Mouse (Mus musculus) heart, adult 9 months (tissue): Measurements from ENCODE around the gene Cox6b1.

Source experiments
- DNase-seq, 2 experiments: peaks; one replicate each; pipeline ENCODE4 v3.0.0; 2022; ENCODE audit warnings: low spot score in 2 of 2

Gene Cox6b1

DNA sequence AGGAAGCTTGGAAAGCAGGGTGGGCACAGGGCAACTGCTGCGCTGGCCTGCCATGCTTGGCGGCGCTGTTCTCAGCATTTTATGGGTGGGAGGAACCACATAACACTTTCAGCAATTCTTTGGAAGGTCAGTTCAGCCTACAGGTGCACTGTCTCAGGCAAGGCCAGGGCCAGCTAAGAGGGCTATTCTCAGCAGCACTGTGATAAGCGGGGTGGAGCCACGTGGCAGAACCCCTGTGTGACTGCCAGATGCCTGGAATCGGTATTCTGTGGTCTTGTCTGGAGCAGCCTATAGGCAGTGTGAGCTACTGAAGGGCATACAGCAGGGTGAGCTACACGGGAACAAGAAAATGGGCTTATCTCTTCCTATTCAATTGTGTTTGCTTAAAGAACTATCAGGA is 15.9 kb downstream of the Cox6b1 start:
- peak; percentile 44 to 52 for DNase-seq

DNA sequence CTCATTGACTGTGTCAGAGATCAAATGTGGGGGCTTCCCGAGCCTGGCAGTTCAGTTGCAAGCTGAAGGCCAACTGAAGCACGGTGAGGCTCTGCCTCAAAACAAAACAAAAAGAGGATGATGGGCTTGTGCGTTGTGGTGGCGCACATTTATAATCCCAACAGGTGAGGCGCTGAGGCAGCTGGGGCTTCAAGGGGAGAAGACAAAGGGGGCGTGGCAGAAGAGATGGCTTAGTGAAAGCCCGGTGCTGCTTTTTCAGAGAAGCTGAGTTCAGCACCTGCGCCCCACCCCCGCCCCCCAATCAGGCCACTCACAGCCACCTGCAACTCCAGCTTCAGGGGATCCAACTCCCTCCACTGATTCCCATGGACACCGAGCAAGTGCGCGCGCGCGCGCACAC is 17.5 kb downstream of the Cox6b1 start:
- no peak for DNase-seq

DNA sequence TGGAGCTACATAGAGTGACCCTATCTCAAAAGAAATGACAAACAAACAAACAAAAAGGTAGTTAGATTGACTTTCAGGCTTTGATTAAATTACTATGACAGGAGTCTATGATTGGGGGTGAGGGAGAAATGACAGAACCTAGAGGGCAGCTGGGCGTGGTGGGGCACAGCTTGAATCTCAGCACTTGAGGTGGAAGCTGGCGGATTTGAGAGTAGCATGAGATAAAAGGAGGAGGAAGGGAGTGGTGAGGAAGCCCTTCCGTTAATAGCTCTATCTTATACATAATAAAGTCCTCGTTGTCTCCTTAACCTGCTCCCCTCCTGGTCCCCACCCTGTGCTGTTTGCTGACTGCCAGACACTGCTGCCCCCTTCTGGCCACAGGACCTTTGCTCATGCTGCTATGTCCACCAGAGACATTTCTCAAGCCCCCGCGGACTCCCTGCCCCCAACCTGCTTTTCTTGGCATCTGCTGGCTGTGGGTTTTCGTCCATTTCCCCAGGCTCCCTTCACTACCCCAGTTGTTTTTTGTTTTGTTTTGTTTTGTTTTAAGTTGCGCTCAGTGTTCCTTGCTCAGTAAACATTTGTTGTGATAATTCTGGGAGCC is 18.1 kb downstream of the Cox6b1 start:
- DNase-seq: no peak

DNA sequence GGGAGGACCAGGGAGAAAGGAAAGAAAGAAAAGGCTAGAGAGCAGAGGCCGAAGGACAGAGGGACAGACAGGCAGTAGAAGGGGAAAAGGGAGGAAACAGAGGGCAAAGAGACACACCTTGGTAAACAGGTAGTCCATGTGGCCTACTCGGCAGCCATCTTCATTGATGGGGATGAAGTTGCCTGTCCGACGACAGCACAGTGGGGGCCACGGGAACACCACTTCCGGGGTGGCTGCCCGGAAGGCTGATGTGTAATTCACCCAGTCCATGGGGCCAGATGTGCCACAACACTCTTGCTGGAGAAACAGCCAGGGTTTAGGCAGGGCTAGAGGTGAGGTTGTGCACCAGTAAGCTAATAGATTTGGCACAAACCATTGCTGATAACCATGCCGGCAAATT is 21.0 kb downstream of the Cox6b1 start:
- DNase-seq: no peak

DNA sequence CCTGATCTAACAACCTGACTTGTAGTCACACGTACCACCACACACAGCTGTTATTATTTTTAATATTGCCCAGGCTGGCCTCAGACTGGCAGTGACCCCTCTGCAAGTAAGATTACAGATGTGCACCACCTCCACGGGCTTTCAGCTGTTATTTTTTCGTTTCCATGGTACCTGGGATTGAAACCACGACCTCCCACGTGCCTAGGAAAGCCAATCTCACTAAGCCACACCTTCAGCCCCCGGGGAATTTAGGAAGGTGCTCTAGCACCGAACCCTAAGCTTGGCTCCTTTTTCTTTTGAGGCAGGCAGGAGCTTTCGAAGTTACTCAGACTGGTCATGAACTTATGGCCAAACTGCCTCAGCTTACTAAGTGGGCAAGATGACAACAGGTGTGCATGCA is 21.5 kb downstream of the Cox6b1 start:
- DNase-seq: no peak

DNA sequence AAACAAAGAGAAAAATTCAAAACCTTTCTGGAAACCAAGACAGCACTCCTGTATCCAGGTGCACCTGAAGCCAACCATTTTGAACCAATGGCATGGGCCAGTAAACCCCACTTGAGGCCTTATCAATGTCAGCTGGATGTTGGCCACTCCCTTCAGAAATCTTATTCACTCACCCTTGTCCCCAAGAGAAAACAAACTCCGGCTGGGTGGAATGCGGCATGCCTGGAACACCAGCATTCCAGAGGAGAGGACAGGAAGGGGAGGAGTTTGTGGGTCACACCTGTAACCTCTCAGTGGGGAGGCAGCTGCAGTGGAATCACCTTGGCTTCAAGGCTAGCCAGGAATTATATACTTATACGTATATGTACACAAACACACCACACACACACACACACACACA is 23.4 kb downstream of the Cox6b1 start:
- DNase-seq: no peak

DNA sequence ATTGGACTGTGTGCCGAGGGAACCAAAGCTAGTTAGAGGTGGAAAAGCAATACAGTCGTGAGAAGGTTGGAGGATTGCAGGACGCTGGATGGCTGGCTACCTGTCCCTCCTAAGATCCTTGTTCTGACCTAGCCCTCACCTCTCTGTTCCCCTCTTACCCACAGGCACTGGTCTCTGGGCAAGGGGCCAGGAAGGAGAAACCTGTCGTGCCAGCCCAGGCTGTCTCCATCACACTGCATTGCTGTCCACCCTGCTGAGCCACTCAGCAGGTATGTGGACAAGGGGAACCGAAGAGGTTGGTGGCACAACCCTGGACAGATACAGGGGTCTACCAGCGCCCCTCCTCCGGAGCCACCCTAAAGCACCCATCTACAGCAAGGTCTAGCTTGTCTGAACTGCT is 25.3 kb downstream of the Cox6b1 start:
- no peak for DNase-seq

DNA sequence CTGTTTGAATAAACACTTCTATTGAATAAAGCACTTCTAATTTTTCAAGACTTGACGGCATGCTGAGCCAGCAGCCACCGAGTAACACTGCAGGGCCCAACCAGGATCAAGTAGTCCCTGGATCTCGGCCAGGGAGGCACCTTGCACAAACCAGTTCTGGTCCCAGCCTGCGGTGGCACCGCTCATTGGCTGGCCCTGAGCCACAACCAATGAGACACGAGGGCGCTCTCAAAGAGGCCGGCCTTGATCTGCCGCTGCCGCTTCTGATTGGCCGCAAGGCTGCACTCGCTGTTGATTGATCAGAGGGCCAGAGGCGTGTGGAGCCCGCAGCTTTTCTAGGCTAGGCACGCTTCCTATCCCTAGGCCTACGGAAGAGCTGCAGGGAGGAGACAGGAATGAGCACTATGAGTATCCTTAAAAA is 26.0 kb downstream of the Cox6b1 start:
- DNase-seq: peak; percentile 74 to 81

DNA sequence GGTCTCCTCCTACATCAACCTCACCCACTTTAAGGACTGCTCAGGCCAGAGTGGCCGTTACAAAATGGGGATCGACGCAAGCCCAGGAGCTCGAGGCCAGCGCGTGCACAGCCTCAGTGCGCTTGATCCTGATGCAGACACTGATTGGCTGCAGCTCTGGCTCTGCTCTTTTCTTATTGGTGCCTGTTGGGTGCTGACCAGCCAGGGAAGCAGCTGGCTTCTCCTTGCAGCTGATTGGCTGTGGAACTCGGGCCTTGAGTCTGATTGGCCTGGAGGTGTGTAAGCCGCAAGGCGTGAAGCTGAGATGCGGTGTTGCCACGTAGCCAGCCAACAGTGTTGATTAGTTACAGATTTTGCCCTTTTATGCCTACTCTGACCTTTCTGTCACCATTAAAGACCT is 27.2 kb downstream of the Cox6b1 start, which contains the start of gene Zbtb32:
Gene Zbtb32, minus strand, starts transcription at position 124 of the 400 bp plus-strand sequence.
- no peak for DNase-seq

DNA sequence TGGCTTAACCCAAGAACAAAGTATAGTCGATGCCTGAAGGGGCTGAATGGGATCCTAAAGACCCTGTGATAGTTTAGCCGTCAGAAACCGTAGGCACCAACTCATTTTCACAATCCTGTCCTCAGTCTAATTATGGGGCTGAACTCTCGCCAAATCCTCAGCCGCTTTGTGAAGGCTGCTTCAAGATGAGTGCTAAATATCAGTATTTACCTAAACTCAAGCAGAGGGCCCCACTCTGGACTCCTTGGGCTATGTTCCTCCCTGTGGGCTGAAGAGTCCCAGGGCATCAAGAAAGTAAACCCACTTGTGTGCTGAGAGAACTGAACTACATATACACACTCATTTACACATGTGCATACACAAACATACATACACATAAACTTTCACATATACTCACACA is 29.1 kb downstream of the Cox6b1 start:
- DNase-seq: no peak

DNA sequence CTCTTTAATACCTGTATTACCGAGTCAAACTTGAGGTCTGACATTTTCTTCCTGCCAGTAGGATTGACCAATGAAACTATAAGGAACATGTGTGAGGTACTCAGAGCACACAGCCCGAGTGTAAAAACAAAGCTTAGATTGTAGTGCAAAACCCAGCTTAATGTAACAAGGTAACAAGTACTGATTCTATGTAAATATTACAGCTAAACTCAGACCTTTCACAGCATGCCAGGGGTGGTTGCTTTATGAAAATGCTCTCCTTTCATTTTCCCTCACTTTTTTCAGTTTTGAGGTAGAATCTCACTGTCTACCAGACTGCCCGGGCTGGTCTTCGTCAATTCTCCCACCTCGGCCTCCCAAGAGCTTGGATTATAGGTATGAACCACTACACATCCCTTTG is 29.9 kb downstream of the Cox6b1 start:
- no peak for DNase-seq

DNA sequence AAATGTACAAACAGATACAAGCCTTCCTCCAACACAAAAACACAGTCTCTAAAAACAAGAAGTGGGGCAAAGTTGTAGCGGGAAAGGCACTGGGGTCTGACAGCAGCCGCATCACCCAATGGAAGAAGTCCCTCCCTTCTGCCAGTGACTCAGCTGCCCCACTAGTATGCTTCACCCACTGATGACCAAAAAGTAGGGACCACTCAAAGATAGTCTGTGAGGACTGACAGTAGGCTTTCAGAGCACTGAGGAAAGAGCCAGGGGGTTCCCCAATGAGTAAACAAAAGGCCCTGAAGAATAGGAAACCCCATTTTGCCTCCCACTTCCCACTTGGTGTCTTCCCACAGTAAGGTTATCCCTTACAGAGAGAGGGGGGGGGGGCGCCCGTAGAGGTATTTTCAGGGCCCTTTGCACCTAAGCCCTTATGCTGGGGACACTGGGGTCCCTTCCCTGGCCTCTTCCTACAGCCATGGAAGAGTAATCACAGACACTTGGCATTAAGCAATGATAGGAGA is 31.4 kb downstream of the Cox6b1 start:
- DNase-seq: no peak

DNA sequence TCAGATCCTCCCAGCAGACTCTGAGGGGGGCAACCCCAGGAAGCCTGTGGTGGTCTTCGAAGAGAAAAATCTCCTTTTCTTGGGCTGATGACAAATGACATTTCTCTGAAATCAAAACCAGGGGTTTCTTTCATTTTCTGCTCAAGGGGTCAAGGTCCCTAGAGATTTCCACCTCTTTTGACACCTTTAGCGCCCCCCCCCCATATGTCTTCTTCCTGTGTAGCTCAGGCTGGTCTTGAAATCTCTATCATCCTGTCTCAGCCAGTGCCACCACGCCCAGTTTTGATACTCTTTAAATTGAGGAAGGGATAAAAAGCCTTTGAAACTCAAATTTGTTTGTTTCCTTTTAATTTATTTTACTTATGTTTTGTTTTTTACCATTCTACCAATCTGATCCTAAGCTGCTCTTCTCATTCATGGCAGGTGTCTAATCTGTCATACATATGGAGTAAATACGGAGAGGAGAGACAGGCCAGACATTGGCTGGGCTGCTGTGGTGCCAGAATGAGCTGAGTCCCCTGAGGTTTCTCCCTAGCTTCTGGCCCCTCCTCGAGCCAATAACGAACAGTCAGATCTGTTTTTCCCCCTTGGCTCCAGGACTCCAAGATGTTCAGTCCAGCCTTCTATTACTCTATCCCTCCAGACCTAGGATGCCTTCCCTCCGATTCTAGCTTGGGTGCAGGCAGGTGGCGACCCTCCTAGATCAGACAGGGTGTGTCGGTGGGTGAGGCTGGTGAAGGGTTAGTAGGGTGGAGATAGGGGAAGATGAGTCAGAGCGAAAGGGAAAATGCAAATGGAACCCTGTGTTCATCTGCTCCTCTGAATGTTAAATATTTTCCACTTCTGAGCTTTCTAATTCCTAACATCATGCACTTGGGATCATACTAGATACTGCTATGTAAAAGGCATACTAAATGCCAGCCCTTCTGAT is 32.1 kb downstream of the Cox6b1 start:
- DNase-seq: no peak

DNA sequence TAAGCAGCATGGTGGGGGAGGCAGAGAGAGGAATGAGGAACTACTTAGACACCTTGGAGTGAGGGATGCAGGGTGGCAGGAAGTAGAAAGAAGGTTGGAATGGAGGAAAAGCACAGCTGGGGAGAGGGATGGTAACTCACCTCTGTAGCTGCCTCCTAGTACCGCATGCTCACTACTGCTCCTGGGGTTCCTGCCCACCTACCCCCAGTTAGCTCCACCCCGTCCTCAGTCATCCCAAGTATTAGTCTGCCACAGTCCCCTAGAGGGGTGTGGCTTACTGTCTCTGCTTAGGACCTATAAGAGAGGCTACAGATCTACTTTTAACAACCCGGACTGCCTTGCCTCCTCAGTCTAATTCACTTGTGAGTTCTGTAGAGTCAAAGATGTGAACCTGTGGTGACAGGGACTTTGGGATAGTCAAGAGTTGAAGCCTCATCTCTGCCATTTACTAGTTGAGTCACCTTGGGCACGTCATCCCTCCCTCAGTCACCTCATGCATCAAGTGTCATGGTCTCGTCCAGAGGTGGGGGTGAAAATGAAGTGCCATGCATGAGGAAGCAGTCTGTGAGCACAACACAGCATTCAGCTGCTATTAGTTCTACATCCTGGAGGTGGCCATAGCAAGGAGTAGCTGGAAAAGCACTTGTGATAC is 33.1 kb downstream of the Cox6b1 start:
- DNase-seq: no peak

DNA sequence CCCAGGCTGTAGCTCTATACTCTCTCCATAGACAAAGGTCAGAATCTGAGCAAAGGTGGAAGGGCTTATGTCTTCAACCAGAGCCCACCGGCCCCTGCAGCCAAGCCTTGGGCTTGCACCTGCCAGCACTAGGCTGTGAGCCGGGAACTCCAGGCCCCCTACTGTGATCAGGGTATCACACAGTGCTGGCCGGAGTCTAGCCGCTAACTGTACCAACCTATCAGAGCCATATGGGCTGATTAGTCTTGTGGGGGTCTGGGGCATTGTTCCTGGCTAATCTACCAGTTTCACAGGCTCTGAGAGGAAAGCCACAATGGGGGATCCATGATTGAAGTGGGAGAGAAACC is 34.4 kb downstream of the Cox6b1 start:
- no peak for DNase-seq

DNA sequence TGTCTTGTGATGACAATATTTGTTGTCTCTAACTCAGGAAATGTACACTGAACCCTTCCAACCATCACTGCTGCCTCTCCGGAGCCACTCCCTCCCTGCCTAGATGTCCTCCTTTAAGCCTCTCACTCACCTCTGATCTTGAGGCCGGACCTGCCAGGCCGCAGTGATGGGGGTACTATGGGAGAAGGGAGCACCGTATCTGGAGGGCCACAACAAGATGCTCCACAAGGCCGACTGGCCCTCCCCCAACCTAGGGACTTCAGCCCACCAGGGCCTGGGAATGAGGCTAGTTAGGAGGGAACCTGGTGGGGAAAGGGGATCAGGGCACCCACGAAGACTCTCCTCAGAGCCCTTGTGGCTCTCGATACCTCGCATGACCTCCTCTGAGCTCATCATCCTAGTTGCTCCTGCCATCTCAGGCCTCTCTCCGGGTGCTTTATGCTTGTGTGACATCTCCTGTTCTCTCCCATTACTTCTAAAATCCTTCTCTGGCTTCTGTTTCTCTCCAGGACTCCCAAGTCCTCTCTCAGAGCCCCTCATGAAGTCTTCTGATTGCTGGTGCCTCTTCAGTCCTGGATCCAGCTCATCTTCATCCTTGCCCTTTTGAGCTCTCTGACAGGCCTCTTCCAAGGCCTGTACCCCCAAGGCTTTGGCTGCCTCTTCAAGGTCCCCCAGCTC is 34.9 kb downstream of the Cox6b1 start:
- no peak for DNase-seq

DNA sequence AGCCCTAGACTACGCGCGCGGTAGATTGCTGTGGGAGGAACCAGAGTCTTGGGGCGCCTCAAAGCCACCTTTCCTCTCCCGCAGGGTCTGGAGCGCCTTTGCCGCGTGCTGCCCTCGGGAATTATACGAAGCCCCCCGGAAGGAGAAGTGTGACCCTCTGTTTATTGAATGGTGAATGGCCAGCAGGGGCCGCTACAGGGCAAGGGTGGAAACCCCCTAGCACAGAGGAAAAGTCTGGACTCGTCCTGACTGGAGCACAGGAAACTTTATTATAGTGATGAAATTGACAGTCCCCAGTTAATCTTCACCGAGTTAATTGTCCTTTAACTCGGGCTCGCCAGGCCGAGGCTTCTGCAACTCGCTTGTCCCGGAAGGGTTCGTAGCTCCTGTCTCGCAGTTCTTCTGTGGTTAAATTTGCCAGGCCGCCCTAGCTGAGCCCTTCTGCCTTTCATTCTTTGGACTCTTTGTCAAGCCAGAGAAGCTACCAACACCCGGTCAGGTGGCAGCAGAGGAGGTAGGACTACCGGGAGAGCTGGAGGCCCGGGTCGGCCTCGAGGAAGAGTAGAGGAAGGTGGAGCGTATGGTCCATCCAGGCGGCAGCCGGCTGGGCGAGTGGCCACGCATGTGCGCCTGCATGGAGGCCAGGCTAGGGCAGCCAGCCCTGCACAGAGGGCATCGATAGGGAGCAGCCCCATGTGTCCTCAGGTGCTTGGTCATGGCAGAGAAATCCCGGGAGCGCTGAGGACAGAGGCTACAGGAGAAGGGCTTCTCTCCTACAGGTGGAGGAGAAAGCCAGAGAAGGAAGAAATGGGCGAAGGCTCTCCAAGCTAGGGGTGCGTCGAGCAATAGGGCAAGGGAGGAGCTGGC is 36.3 kb downstream of the Cox6b1 start:
- DNase-seq: peak; percentile 77 to 84

DNA sequence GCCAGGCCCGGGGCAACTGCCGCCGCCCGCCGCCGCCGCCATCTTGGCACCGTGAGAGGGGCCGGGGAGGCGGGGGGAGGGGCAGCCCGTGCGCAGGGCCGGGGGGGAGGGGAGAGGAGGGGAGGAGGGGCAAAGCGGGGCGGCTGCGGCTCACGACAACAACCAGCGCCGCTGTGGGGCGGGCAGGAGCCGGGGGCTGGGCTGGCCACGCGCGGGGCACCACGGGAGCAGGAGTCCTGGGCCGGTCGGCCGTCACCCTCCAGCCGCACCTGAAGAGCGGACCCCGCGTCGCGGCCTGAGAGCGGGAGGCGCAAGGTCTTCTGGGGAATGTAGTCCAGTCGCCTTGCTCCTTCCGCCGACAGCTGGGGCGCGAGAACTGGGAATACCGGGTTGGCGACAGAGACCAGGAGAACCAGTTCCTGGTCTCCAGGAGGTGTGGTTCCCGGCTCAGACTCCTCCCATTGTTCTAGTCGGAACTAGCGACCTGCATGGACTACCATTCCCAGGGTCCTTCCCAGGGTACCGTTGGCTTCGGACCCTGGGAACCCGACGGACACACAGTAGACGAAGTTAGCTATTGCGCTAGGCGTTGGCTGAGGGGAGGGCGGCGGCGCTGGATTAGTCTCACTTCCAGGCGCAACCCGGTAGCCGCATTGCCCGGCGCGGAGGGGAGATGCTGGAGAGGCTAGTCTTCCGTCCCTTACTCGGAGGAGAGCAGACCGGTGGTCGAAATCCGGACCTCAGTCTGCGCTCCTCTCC is 37.1 kb downstream of the Cox6b1 start, which contains the start of gene Kmt2b:
Gene Kmt2b, minus strand, starts transcription at position 51 of the 759 bp plus-strand sequence.
- DNase-seq: peak; percentile 98

DNA sequence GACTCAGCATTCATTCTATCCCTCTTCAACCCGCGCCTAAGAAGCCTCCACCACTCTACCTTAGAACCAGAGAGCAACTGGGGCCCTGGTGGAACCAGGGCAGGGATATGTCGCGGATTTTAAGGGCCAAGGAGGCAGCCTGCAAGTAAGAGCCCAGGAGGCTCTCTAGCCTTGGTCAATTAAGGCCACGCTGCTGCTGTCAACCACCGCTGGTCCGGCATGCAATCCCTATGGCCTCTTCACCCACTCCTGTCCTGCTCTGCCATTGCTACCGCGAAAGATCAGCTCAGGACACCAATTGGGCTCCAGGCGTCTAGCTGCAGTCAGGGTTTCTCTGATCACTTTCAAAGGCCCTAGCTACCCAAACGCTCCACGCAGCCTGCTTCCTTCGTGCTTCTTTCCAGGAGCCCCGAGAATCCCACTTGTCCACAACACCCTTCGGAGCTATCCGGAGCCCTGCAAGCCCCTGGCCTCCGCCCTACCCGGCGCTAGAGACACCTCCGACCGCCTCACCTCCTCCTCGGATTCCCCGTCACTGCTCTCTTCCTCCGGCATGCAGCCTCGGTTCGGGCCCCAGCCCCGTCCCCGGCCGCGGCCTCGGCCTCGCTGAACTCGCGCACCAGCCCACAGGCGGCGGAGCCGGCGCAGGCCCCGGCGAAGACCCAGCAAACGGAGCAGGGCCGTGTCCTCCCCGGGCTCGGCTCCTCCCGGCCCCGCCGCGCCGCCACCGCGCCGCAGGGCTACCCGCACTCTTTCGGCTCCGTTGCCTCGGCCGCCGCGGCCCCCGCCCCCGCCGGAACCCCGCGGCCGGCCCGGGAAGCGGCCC is 37.9 kb downstream of the Cox6b1 start:
- peak in 1 of 2 experiments; percentile 38 for DNase-seq
